Mouse (Mus musculus) ES-E14 (cell line): ENCODE measurements around the gene 1700011L22Rik. TPM values are rescaled to one million over a fixed set of nuclear protein-coding genes. Genes with fewer than 3 reads are reported as not detected.

Experiments used
- DNase-seq: peaks from one replicate; pipeline ENCODE4 v3.0.0-alpha.2; 2013; ENCODE audit warnings: low read depth, low spot score
- H3K27ac ChIP-seq: 2 replicates; pipeline ENCODE4 v1.5.1; 2012; ENCODE audit warnings: low read depth, mild to moderate bottlenecking, low read length, moderate library complexity, mixed read lengths; ENCODE audit not compliant: poor library complexity, insufficient read depth, severe bottlenecking
- H3K36me3 ChIP-seq: 2 replicates; pipeline ENCODE4 v1.6.1; 2012; ENCODE audit warnings: mild to moderate bottlenecking, low read length, moderate library complexity, mixed read lengths; ENCODE audit not compliant: control insufficient read depth, poor library complexity, insufficient read depth, severe bottlenecking
- H3K4me1 ChIP-seq, 2 experiments: fragments of 150-350 bp in 1 of 2; sonication (generic) in 1 of 2; 2 replicates each; pipeline ENCODE4 v1.6.1; 2012; ENCODE audit warnings: low read length in 2 of 2, mild to moderate bottlenecking in 1 of 2, mixed read lengths in 1 of 2; ENCODE audit not compliant: control insufficient read depth in 2 of 2, insufficient read depth in 2 of 2, poor library complexity in 1 of 2
- H3K4me3 ChIP-seq, 2 experiments: fragments of 150-350 bp in 1 of 2; sonication (generic) in 1 of 2; 2 replicates each; pipeline ENCODE4 v1.5.1; 2012; ENCODE audit warnings: low read length in 2 of 2, low read depth in 1 of 2, mild to moderate bottlenecking in 1 of 2, mixed read lengths in 1 of 2; ENCODE audit not compliant: insufficient read depth in 1 of 2, poor library complexity in 1 of 2, severe bottlenecking in 1 of 2
- H3K9ac ChIP-seq: 2 replicates; pipeline ENCODE4 v1.6.1; 2012; ENCODE audit warnings: low read depth, mild to moderate bottlenecking, low read length, mixed read lengths; ENCODE audit not compliant: poor library complexity, insufficient read depth, severe bottlenecking
- H3K9me3 ChIP-seq: fragments of 150-350 bp; sonication (generic); 2 replicates; pipeline ENCODE4 v1.6.1; 2012; ENCODE audit warnings: low read depth, mild to moderate bottlenecking, low read length; ENCODE audit not compliant: control insufficient read depth, insufficient read depth
- CHD2 ChIP-seq: IDR thresholded peaks from 2 replicates; pipeline ENCODE4 v1.6.1; 2014; ENCODE audit warnings: mild to moderate bottlenecking, low read depth, low read length, inconsistent platforms
- HCFC1 ChIP-seq: IDR thresholded peaks from 2 replicates; pipeline ENCODE4 v1.6.1; 2012; ENCODE audit warnings: low read length, inconsistent platforms, borderline replicate concordance; ENCODE audit not compliant: insufficient read depth
- MAFK ChIP-seq: IDR thresholded peaks from 2 replicates; pipeline ENCODE4 v1.6.1; 2014; ENCODE audit warnings: mild to moderate bottlenecking, low read depth, low read length, inconsistent platforms; ENCODE audit not compliant: insufficient read depth
- ZC3H11A ChIP-seq: IDR thresholded peaks from 2 replicates; pipeline ENCODE4 v1.6.1; 2012; ENCODE audit warnings: low read depth, mild to moderate bottlenecking, inconsistent platforms, low read length, borderline replicate concordance
- ZNF384 ChIP-seq: IDR thresholded peaks from 2 replicates; pipeline ENCODE4 v1.6.1; 2012; ENCODE audit warnings: low read depth, low read length, inconsistent platforms
- in situ Hi-C, 2 experiments: fragments of 600-800 bp; cut with MboI; formaldehyde crosslinking; loops; one replicate each; pipeline ENCODE4 v1.15.1; 2025; ENCODE audit warnings: low sequenced_read_pairs in 2 of 2, inconsistent platforms in 1 of 2; ENCODE audit not compliant: unreplicated experiment in 2 of 2
- total RNA-seq: library from RNA; depleted of rRNA; stranded (reverse); fragments of 300-350 nt; gene quantifications from 2 replicates; pipeline ENCODE4 v1.2.3, GENCODE M21; 2012

1700011L22Rik gene
- total RNA-seq, 1 experiment: not detected

DNA sequence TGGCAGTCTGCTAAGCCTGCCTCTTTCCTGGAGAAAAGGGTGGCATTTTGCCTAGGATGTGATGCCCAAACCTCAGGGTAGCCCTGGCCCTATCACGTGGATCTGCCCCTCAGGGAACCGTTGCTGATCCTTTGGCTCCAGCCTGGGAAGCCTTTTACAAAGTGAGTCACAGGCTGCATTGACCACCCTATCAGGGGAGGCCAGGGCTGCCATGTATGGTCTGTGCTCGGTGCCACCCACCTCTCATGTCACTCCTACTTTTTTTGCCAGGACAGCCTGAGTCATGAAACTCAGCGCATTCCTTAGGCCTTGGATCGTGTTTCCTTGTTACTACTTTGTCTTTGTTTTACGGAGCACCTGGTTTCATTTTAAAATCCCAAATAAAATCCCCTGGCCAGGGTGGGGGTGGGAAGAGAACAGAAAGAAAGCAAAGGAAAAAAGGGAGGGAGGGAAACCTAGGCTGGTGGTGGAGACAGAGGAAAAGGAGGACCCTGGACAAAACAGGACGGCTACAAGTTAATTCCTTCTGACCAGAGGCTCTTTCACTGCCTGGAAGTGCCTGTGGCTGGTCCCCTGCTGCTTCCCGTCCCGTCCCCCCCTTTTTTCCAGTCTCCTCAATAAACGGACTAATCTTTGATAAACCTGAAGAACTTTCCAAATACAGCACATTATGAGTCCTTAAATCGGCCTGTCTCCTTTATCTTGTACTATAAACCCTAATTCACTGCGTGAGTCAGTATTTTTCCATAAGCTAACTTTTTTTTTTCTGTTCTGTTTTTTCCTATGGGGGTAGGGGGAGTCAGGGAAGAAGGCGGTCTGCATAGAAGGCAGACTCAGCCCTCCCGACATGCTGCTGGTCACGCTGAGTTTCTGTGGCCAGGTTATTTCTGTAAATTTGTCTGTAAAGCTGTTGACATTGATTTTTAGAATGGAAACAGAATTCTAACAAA lies 39.4 kb downstream of the 1700011L22Rik start:
- Histone ChIP-seq H3K4me3 (0 out of 4 replicates have a peak overlapping the region, but pooled peaks have one; percentile 55 to 59), H3K36me3 (no peaks in the 10 kb centered on the region), H3K4me1 (peaks cover 0 to 5% of the 10 kb centered on the region in 2 experiments; a peak in 1 of 4 replicates), H3K9ac (no peak overlapping the region), H3K9me3 (no peaks in the 10 kb centered on the region), H3K27ac (no peak overlapping the region)
- DNase-seq: no peak
- no peak for TF ChIP-seq HCFC1
- peak; percentile 65 for TF ChIP-seq MAFK
- TF ChIP-seq ZC3H11A: no peak
- in situ Hi-C loops: no loop called here

DNA sequence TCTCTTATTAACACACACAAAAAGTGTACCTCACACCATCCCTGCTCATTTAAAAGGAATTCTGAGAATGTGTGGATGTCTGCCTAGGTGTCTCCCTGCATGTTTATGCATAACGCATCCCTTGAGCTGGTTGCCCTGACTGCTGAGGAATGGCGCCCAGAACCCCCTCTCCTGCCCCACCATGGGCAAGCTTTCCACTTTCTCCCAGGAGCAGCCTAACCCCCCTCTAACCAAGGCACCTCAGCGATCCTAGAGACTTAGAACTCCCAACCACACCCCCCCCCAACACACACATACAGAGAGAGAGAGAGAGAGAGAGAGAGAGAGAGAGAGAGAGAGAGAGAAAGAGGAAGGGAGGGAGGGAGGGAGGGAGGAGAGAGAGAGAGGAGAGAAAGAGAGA lies 40.2 kb downstream of the 1700011L22Rik start:
- Histone ChIP-seq H3K36me3 (no peaks in the 10 kb centered on the region), H3K4me1 (peaks cover 0 to 5% of the 10 kb centered on the region in 2 experiments; a peak in 1 of 4 replicates), H3K9me3 (no peaks in the 10 kb centered on the region), H3K27ac (no peak overlapping the region), H3K4me3 (no peak overlapping the region), H3K9ac (no peak overlapping the region)
- no peak for DNase-seq
- TF ChIP-seq ZNF384: no peak
- no peak for TF ChIP-seq ZC3H11A
- no peak for TF ChIP-seq CHD2
- no peak for TF ChIP-seq MAFK
- no peak for TF ChIP-seq HCFC1
- in situ Hi-C loops: no loop called here

DNA sequence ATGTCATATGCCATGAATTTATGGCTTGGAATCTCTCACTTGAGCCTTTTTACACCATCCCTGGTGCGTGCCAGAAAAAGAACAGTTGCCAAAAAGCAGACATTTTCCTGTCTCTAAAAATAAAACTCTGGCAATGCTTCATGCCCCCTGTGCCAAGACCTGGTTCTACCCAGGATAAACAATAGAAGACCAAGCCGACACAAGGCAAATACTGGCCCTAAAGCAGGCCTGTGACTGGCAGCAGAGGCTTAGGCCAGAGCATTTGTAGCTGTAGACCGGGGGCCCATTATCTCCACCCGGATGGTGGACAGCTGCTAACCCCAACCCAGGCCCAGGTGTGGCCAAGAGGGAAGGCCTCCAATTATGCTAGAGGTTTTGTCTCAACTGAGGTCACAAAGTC lies 41.5 kb downstream of the 1700011L22Rik start:
- no peak for DNase-seq
- no peak overlapping the region for H3K9ac ChIP-seq
- no peaks in the 10 kb centered on the region for H3K9me3 ChIP-seq
- no peak overlapping the region for H3K4me3 ChIP-seq
- in situ Hi-C loops: no loop called here
- TF ChIP-seq MAFK (no peak), CHD2 (no peak), ZNF384 (no peak), HCFC1 (no peak), ZC3H11A (no peak)
- H3K4me1 ChIP-seq: peaks cover 0 to 5% of the 10 kb centered on the region in 2 experiments; a peak in 1 of 4 replicates
- no peak overlapping the region for H3K27ac ChIP-seq
- H3K36me3 ChIP-seq: no peaks in the 10 kb centered on the region

DNA sequence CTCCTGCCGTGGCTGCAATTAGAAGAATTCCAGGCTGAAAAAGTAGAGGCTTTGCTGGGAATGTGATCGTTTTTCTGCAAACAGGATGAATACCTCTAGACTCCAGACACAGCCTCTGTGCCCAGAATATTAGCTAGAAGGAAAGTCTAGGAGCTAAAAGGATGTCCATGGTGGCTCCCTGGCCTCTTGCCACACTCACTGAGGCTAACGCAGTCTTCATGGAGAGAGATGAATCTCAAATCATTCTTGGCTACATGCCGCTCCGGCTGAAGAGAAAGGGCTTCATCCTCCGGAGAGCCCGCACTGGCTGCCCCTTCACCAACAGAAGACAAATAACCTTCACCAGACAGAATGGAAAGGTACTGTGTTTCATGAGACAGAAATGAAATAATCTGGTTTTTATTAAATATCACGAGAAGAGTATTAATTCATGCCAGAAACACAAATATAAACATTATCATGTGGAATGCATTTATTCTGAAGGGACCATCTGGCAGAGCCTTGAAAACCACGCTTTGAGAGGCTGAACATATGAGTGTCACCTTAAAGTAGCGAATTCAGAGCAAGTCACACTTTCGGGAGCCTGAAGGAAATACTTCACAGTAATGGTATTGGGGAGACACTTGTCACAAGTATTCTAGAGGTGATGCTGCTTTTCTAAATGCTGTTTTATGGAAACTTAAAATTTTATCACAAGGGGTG lies 46.8 kb downstream of the 1700011L22Rik start:
- Histone ChIP-seq H3K4me3 (no peak overlapping the region), H3K9me3 (no peaks in the 10 kb centered on the region), H3K27ac (no peak overlapping the region), H3K9ac (no peak overlapping the region), H3K4me1 (0 out of 4 replicates have a peak, but pooled peaks cover 0 to 3% of the 10 kb centered on the region in 2 experiments), H3K36me3 (no peaks in the 10 kb centered on the region)
- no peak for DNase-seq
- TF ChIP-seq ZNF384 (no peak), CHD2 (no peak), MAFK (no peak), ZC3H11A (no peak)
- in situ Hi-C loops: no loop called here
